Mouse (Mus musculus) MEL (cell line): Measurements from ENCODE around the gene Sorcs1. TPM values are rescaled to one million over a fixed set of nuclear protein-coding genes. Genes with fewer than 3 reads are reported as not detected.

Experiments
- DNase-seq: peaks from one replicate; pipeline ENCODE4 v3.0.0; 2011; ENCODE audit warnings: low read depth, low spot score
- H3K27ac ChIP-seq: 2 replicates; pipeline ENCODE4 v1.5.1; 2012; ENCODE audit warnings: low read depth, mild to moderate bottlenecking, control low read depth, low read length, moderate library complexity; ENCODE audit not compliant: control insufficient read depth
- H3K27me3 ChIP-seq, 2 experiments: fragments of 150-350 bp in 1 of 2; sonication (generic) in 1 of 2; 2 replicates each; pipeline ENCODE4 v1.6.1; 2012; ENCODE audit warnings: low read length in 2 of 2, mild to moderate bottlenecking in 2 of 2, improper control_type of control experiment in 1 of 2, moderate library complexity in 1 of 2; ENCODE audit not compliant: insufficient read depth in 2 of 2, control insufficient read depth in 1 of 2
- H3K36me3 ChIP-seq, 2 experiments: 2 replicates each; pipeline ENCODE4 v1.6.1; 2012 to 2014; ENCODE audit warnings: low read length in 2 of 2, improper control_type of control experiment in 1 of 2, inconsistent platforms in 1 of 2, mild to moderate bottlenecking in 1 of 2; ENCODE audit not compliant: insufficient read depth in 2 of 2, control insufficient read depth in 1 of 2
- H3K4me1 ChIP-seq, 2 experiments: fragments of 150-350 bp in 1 of 2; sonication (generic) in 1 of 2; 2 replicates each; pipeline ENCODE4 v1.6.1; 2012; ENCODE audit warnings: low read length in 2 of 2, improper control_type of control experiment in 1 of 2, mild to moderate bottlenecking in 1 of 2; ENCODE audit not compliant: insufficient read depth in 2 of 2, control insufficient read depth in 1 of 2
- H3K4me3 ChIP-seq, 2 experiments: fragments of 150-350 bp in 1 of 2; sonication (generic) in 1 of 2; 2 replicates each; pipeline ENCODE4 v1.5.1; 2012; ENCODE audit warnings: low read depth in 2 of 2, low read length in 2 of 2, mild to moderate bottlenecking in 2 of 2, moderate library complexity in 2 of 2, control low read depth in 1 of 2, improper control_type of control experiment in 1 of 2; ENCODE audit not compliant: control insufficient read depth in 1 of 2, insufficient read depth in 1 of 2
- H3K79me2 ChIP-seq: 2 replicates; pipeline ENCODE4 v1.6.1; 2012; ENCODE audit warnings: mild to moderate bottlenecking, low read length, moderate library complexity; ENCODE audit not compliant: control insufficient read depth, poor library complexity, insufficient read depth
- H3K9ac ChIP-seq: 2 replicates; pipeline ENCODE4 v1.6.1; 2012; ENCODE audit warnings: low read depth, mild to moderate bottlenecking, control low read depth, low read length, moderate library complexity; ENCODE audit not compliant: control insufficient read depth, poor library complexity, severe bottlenecking
- H3K9me3 ChIP-seq: fragments of 150-350 bp; sonication (generic); replicated peaks from 2 replicates; pipeline ENCODE4 v1.6.1; 2012; ENCODE audit warnings: mild to moderate bottlenecking, low read length, improper control_type of control experiment, moderate library complexity; ENCODE audit not compliant: insufficient read depth
- BHLHE40 ChIP-seq: IDR thresholded peaks from 2 replicates; pipeline ENCODE4 v1.6.1; 2012; ENCODE audit warnings: low read depth, mild to moderate bottlenecking, inconsistent platforms, low read length, improper control_type of control experiment, borderline replicate concordance
- CHD1 ChIP-seq: IDR thresholded peaks from 2 replicates; pipeline ENCODE4 v1.6.1; 2012; ENCODE audit warnings: low read depth, mild to moderate bottlenecking, inconsistent platforms, low read length, improper control_type of control experiment
- CHD2 ChIP-seq: IDR thresholded peaks from 2 replicates; pipeline ENCODE4 v1.6.1; 2011; ENCODE audit warnings: low read length, improper control_type of control experiment
- CTCF ChIP-seq, 3 experiments: IDR thresholded peaks in 2 of 3; conservative IDR thresholded peaks in 1 of 3; 2 replicates each; pipeline ENCODE4 v1.5.1; 2011 to 2012; ENCODE audit warnings: low read length in 3 of 3, low read depth in 2 of 3, mild to moderate bottlenecking in 2 of 3, improper control_type of control experiment in 1 of 3, inconsistent platforms in 1 of 3, mixed read lengths in 1 of 3, moderate library complexity in 1 of 3; ENCODE audit not compliant: control insufficient read depth in 1 of 3, insufficient read depth in 1 of 3, poor library complexity in 1 of 3, severe bottlenecking in 1 of 3
- E2F4 ChIP-seq: IDR thresholded peaks from 2 replicates; pipeline ENCODE4 v1.6.1; 2011; ENCODE audit warnings: low read depth, low read length, improper control_type of control experiment, borderline replicate concordance
- ELF1 ChIP-seq: IDR thresholded peaks from 2 replicates; pipeline ENCODE4 v1.6.1; 2014; ENCODE audit warnings: low read depth, mild to moderate bottlenecking, inconsistent platforms, low read length, improper control_type of control experiment, moderate library complexity
- ETS1 ChIP-seq: IDR thresholded peaks from 2 replicates; pipeline ENCODE4 v1.6.1; 2012; ENCODE audit warnings: low read depth, mild to moderate bottlenecking, inconsistent platforms, low read length, improper control_type of control experiment, moderate library complexity
- GABPA ChIP-seq: IDR thresholded peaks from 2 replicates; pipeline ENCODE4 v1.6.1; 2012; ENCODE audit warnings: low read depth, mild to moderate bottlenecking, inconsistent platforms, low read length, improper control_type of control experiment, moderate library complexity
- GATA1 ChIP-seq: IDR thresholded peaks from 2 replicates; pipeline ENCODE4 v1.6.1; 2011; ENCODE audit warnings: low read depth, low read length, improper control_type of control experiment
- HCFC1 ChIP-seq: IDR thresholded peaks from 2 replicates; pipeline ENCODE4 v1.6.1; 2012; ENCODE audit warnings: low read depth, mild to moderate bottlenecking, inconsistent platforms, low read length, improper control_type of control experiment, moderate library complexity
- KAT2A ChIP-seq: conservative IDR thresholded peaks from 2 replicates; pipeline ENCODE4 v1.6.1; 2012; ENCODE audit warnings: low read depth, low read length, improper control_type of control experiment, inconsistent platforms
- MAFK ChIP-seq: IDR thresholded peaks from 2 replicates; pipeline ENCODE4 v1.6.1; 2011; ENCODE audit warnings: low read depth, mild to moderate bottlenecking, low read length, improper control_type of control experiment, borderline replicate concordance
- MEF2A ChIP-seq: IDR thresholded peaks from 2 replicates; pipeline ENCODE4 v1.6.1; 2014; ENCODE audit warnings: low read depth, mild to moderate bottlenecking, inconsistent platforms, low read length, improper control_type of control experiment; ENCODE audit not compliant: poor library complexity, insufficient replicate concordance, severe bottlenecking; ENCODE audit errors: extremely low read depth
- MYB ChIP-seq: IDR thresholded peaks from 2 replicates; pipeline ENCODE4 v1.6.1; 2011; ENCODE audit warnings: mild to moderate bottlenecking, low read depth, low read length, improper control_type of control experiment
- MYC ChIP-seq: IDR thresholded peaks from 2 replicates; pipeline ENCODE4 v1.6.1; 2011; ENCODE audit warnings: low read depth, mild to moderate bottlenecking, low read length, improper control_type of control experiment, moderate library complexity
- NELFE ChIP-seq: IDR thresholded peaks from 2 replicates; pipeline ENCODE4 v1.6.1; 2011; ENCODE audit warnings: low read depth, low read length, improper control_type of control experiment
- NRF1 ChIP-seq: IDR thresholded peaks from 2 replicates; pipeline ENCODE4 v1.6.1; 2014; ENCODE audit warnings: low read depth, mild to moderate bottlenecking, inconsistent platforms, low read length, improper control_type of control experiment, moderate library complexity; ENCODE audit not compliant: poor library complexity, insufficient read depth, severe bottlenecking
- POLR2AphosphoS2 ChIP-seq: IDR thresholded peaks from 2 replicates; pipeline ENCODE4 v1.6.1; 2011; ENCODE audit warnings: low read length, improper control_type of control experiment
- SIN3A ChIP-seq: IDR thresholded peaks from 2 replicates; pipeline ENCODE4 v1.6.1; 2012; ENCODE audit warnings: low read length, improper control_type of control experiment, inconsistent platforms
- SMC3 ChIP-seq: IDR thresholded peaks from 2 replicates; pipeline ENCODE4 v1.6.1; 2011; ENCODE audit warnings: low read depth, low read length, improper control_type of control experiment
- TCF12 ChIP-seq: IDR thresholded peaks from 2 replicates; pipeline ENCODE4 v1.6.1; 2014; ENCODE audit warnings: low read depth, mild to moderate bottlenecking, inconsistent platforms, low read length, improper control_type of control experiment, moderate library complexity
- UBTF ChIP-seq: IDR thresholded peaks from 2 replicates; pipeline ENCODE4 v1.6.1; 2012; ENCODE audit warnings: low read depth, mild to moderate bottlenecking, inconsistent platforms, low read length, improper control_type of control experiment, moderate library complexity, borderline replicate concordance; ENCODE audit not compliant: insufficient read depth
- USF1 ChIP-seq: IDR thresholded peaks from 2 replicates; pipeline ENCODE4 v1.6.1; 2014; ENCODE audit warnings: low read depth, mild to moderate bottlenecking, inconsistent platforms, low read length, improper control_type of control experiment, moderate library complexity
- USF2 ChIP-seq, 2 experiments: IDR thresholded peaks; 2 replicates each; pipeline ENCODE4 v1.6.1; 2011 to 2012; ENCODE audit warnings: improper control_type of control experiment in 2 of 2, low read length in 2 of 2, borderline replicate concordance in 1 of 2, inconsistent platforms in 1 of 2, low read depth in 1 of 2, mild to moderate bottlenecking in 1 of 2; ENCODE audit not compliant: insufficient read depth in 1 of 2
- ZKSCAN1 ChIP-seq: IDR thresholded peaks from 2 replicates; pipeline ENCODE4 v1.6.1; 2012; ENCODE audit warnings: low read depth, mild to moderate bottlenecking, inconsistent platforms, low read length, improper control_type of control experiment, moderate library complexity
- ZMIZ1 ChIP-seq: IDR thresholded peaks from 2 replicates; pipeline ENCODE4 v1.6.1; 2012; ENCODE audit warnings: low read depth, mild to moderate bottlenecking, inconsistent platforms, low read length, improper control_type of control experiment, moderate library complexity
- polyA plus RNA-seq, 2 experiments: library from polyadenylated mRNA; stranded (reverse) in 1 of 2; unstranded in 1 of 2; fragments of >175 nt in 1 of 2; fragments of >200 nt in 1 of 2; gene quantifications; 2 replicates each; pipeline versions ENCODE4 v1.2.1 to v1.2.4; 2012; ENCODE audit warnings: low replicate concordance in 2 of 2, low read depth in 1 of 2; ENCODE audit not compliant: insufficient read length in 2 of 2, insufficient read depth in 1 of 2, missing spikeins in 1 of 2
- total RNA-seq: library from RNA; depleted of rRNA; stranded (reverse); fragments of 300-350 nt; gene quantifications from 2 replicates; pipeline ENCODE4 v1.2.3, GENCODE M21; 2012

The Sorcs1 gene
- total and polyA plus RNA-seq, 3 experiments: not detected

DNA sequence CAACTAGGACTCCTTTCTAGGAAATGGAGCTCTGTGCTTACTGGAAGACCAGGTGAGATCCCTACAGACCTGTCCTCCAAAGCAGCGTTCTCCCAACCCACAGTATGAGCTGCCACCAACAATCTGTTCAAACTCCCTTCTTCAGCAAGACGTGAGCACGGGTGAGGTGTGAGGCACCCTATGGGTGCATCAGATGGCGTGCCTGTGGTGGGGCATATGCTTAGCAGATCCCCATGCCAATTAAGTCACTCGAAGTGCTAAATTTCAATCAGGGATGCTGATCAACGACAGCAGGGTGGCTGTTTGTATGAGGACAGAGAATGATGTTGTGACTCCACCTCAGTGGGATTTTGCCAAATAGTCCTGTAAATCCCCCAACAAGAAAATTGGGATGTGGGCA is 201.7 kb downstream of the Sorcs1 start:
- H3K79me2 ChIP-seq: no peaks in the 10 kb centered on the region
- H3K9me3 ChIP-seq: no peaks in the 10 kb centered on the region
- DNase-seq: no peak
- no peak for TF ChIP-seq CHD2
- TF ChIP-seq CHD1: no peak
- no peak for TF ChIP-seq GABPA
- no peak for TF ChIP-seq ELF1
- TF ChIP-seq NELFE: no peak
- no peak for TF ChIP-seq E2F4
- no peak for TF ChIP-seq KAT2A
- no peak for TF ChIP-seq SMC3
- TF ChIP-seq POLR2AphosphoS2: no peak
- no peak for TF ChIP-seq MAFK
- no peak for TF ChIP-seq CTCF (IDR thresholded peaks at IDR 0.05 in 2 of 3, conservative IDR thresholded peaks at IDR 0.05 in 1 of 3; ENCODE audit: control insufficient read depth in 1 of 3, insufficient read depth in 1 of 3, low read depth in 2 of 3, low read length in 3 of 3, poor library complexity in 1 of 3, severe bottlenecking in 1 of 3)
- no peak for TF ChIP-seq UBTF
- no peak for TF ChIP-seq TCF12
- no peak for TF ChIP-seq ZKSCAN1
- no peak for TF ChIP-seq GATA1
- TF ChIP-seq USF1: no peak
- H3K27me3 ChIP-seq: no peaks in the 10 kb centered on the region
- H3K9ac ChIP-seq: no peak overlapping the region
- H3K36me3 ChIP-seq: no peaks in the 10 kb centered on the region
- no peaks in the 10 kb centered on the region for H3K4me1 ChIP-seq
- H3K27ac ChIP-seq: no peak overlapping the region
- no peak overlapping the region for H3K4me3 ChIP-seq

DNA sequence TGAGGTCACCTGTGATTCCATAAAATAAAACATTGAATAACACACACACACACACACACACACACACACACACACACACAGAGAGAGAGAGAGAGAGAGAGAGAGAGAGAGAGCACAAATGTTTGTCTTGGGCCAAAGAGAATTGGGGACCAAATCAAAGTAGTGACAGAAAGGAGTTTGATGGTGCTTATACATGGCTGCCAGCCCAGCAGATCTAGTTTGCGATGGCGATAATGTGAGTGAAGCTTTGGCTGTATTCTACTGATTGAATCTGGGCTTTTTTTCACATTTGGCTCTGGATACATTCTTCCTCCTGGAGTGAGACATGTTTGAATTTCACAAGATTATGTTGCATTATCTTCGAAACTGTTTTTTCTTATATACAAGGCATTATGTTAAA is 209.9 kb downstream of the Sorcs1 start:
- no peak overlapping the region for H3K4me3 ChIP-seq
- H3K27me3 ChIP-seq: no peaks in the 10 kb centered on the region
- H3K9me3 ChIP-seq: no peaks in the 10 kb centered on the region

DNA sequence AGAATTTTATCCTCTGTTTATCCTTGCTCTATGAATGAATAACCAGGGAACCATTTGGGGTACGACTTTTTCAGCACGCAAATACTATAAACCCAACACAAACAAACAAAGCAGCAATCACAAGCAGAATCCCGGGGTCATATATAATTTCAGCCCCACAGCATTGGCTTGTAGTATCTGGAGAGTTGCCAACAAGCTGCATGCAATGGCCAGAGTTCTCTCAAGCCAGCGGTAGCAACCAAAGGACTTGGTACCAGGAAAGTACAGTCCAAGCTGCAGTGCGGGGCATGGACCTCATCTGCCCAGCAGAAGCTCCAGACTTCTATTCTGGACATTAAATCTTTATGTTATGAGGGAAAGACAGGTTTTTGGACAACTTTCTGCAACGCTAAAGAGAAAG is 213.6 kb downstream of the Sorcs1 start:
- H3K27me3 ChIP-seq: no peaks in the 10 kb centered on the region
- no peaks in the 10 kb centered on the region for H3K79me2 ChIP-seq
- TF ChIP-seq SIN3A (no peak), ZMIZ1 (no peak), MEF2A (no peak), USF2 (IDR thresholded peaks at IDR 0.05; ENCODE audit: borderline replicate concordance in 1 of 2, insufficient read depth in 1 of 2, low read depth in 1 of 2, low read length in 2 of 2) (no peak), ETS1 (no peak), MYC (no peak), ZKSCAN1 (no peak), ELF1 (no peak), NRF1 (no peak), BHLHE40 (no peak), HCFC1 (no peak), MYB (no peak)
- no peaks in the 10 kb centered on the region for H3K36me3 ChIP-seq
- H3K9ac ChIP-seq: no peak overlapping the region
- H3K27ac ChIP-seq: no peak overlapping the region
- no peak for DNase-seq
- no peak overlapping the region for H3K4me3 ChIP-seq
- no peaks in the 10 kb centered on the region for H3K9me3 ChIP-seq
- no peaks in the 10 kb centered on the region for H3K4me1 ChIP-seq

More for the DNA sequence above, 209.9 kb downstream of the Sorcs1 start:
- no peak for DNase-seq
- H3K36me3 ChIP-seq: no peaks in the 10 kb centered on the region
- no peaks in the 10 kb centered on the region for H3K4me1 ChIP-seq
- no peaks in the 10 kb centered on the region for H3K79me2 ChIP-seq
- TF ChIP-seq HCFC1: no peak
- H3K9ac ChIP-seq: no peak overlapping the region
- H3K27ac ChIP-seq: no peak overlapping the region
